Mouse (Mus musculus) CD4-positive, CD25-positive, alpha-beta regulatory T cell, adult 9 weeks (primary cell): ENCODE measurements around the gene Vmn2r24. TPM values are rescaled to one million over a fixed set of nuclear protein-coding genes. Genes with fewer than 3 reads are reported as not detected.

ENCODE experiments used
- polyA plus RNA-seq: library from polyadenylated mRNA; unstranded; fragments of 100-300 nt; shearing (Covaris generic); gene quantifications from one replicate; pipeline ENCODE4 v1.2.1, GENCODE M21; 2017

Gene Vmn2r24
- polyA plus RNA-seq, result not detected

GRCm38 (mm10) chr6:123778579-123778978 is at the start of gene Vmn2r24:
Gene Vmn2r24 (plus strand): TSS chr6:123778879.

DNA sequence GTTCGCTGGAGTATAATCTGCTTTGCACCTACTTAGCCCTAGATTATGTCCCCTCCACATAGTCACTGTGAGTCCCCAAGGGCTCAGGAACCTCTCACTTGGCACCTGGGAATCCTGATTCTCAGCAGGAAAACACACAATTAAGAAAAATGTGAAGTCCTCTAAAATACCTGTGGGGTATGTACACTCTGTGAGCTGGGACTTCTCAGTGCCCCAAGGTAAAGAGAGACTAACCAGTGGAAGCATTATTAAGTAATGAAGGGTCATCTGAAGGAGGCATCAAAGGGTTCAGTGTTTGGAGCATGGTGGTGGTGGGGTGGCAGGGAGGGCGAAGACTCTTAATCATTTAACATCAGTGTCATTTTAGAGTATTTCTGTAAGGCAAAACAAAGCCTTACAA is 74.7 kb downstream of the Vmn2r24 start, which contains the start of gene Vmn2r25:
Gene Vmn2r25, minus strand, starts transcription at position 101 of the 400 bp plus-strand sequence.

Other genes with a start within 250 kb of the Vmn2r24 start
- not detected for gene Vmn2r21, start 245.5 kb upstream of the Vmn2r24 start, polyA plus RNA-seq
- gene Vmn2r22, start 128.2 kb upstream of the Vmn2r24 start, polyA plus RNA-seq, result not detected
- gene Vmn2r23, start 76.2 kb upstream of the Vmn2r24 start, polyA plus RNA-seq, result not detected
- not detected for gene Vmn2r25, start 74.6 kb downstream of the Vmn2r24 start, polyA plus RNA-seq
- not detected for gene Vmn2r26, start 245.7 kb downstream of the Vmn2r24 start, polyA plus RNA-seq